Mouse (Mus musculus) MEL (cell line): ENCODE measurements around the gene Slc25a53. TPM values are rescaled to one million over a fixed set of nuclear protein-coding genes. Genes with fewer than 3 reads are reported as not detected.

Experiments used
- DNase-seq: peaks from one replicate; pipeline ENCODE4 v3.0.0; 2011; ENCODE audit warnings: low read depth, low spot score
- H3K27ac ChIP-seq: 2 replicates; pipeline ENCODE4 v1.5.1; 2012; ENCODE audit warnings: low read depth, mild to moderate bottlenecking, control low read depth, low read length, moderate library complexity; ENCODE audit not compliant: control insufficient read depth
- H3K27me3 ChIP-seq, 2 experiments: fragments of 150-350 bp in 1 of 2; sonication (generic) in 1 of 2; 2 replicates each; pipeline ENCODE4 v1.6.1; 2012; ENCODE audit warnings: low read length in 2 of 2, mild to moderate bottlenecking in 2 of 2, improper control_type of control experiment in 1 of 2, moderate library complexity in 1 of 2; ENCODE audit not compliant: insufficient read depth in 2 of 2, control insufficient read depth in 1 of 2
- H3K36me3 ChIP-seq, 2 experiments: 2 replicates each; pipeline ENCODE4 v1.6.1; 2012 to 2014; ENCODE audit warnings: low read length in 2 of 2, improper control_type of control experiment in 1 of 2, inconsistent platforms in 1 of 2, mild to moderate bottlenecking in 1 of 2; ENCODE audit not compliant: insufficient read depth in 2 of 2, control insufficient read depth in 1 of 2
- H3K4me1 ChIP-seq, 2 experiments: fragments of 150-350 bp in 1 of 2; sonication (generic) in 1 of 2; 2 replicates each; pipeline ENCODE4 v1.6.1; 2012; ENCODE audit warnings: low read length in 2 of 2, improper control_type of control experiment in 1 of 2, mild to moderate bottlenecking in 1 of 2; ENCODE audit not compliant: insufficient read depth in 2 of 2, control insufficient read depth in 1 of 2
- H3K4me3 ChIP-seq, 2 experiments: fragments of 150-350 bp in 1 of 2; sonication (generic) in 1 of 2; 2 replicates each; pipeline ENCODE4 v1.5.1; 2012; ENCODE audit warnings: low read depth in 2 of 2, low read length in 2 of 2, mild to moderate bottlenecking in 2 of 2, moderate library complexity in 2 of 2, control low read depth in 1 of 2, improper control_type of control experiment in 1 of 2; ENCODE audit not compliant: control insufficient read depth in 1 of 2, insufficient read depth in 1 of 2
- H3K79me2 ChIP-seq: 2 replicates; pipeline ENCODE4 v1.6.1; 2012; ENCODE audit warnings: mild to moderate bottlenecking, low read length, moderate library complexity; ENCODE audit not compliant: control insufficient read depth, poor library complexity, insufficient read depth
- H3K9ac ChIP-seq: 2 replicates; pipeline ENCODE4 v1.6.1; 2012; ENCODE audit warnings: low read depth, mild to moderate bottlenecking, control low read depth, low read length, moderate library complexity; ENCODE audit not compliant: control insufficient read depth, poor library complexity, severe bottlenecking
- H3K9me3 ChIP-seq: fragments of 150-350 bp; sonication (generic); replicated peaks from 2 replicates; pipeline ENCODE4 v1.6.1; 2012; ENCODE audit warnings: mild to moderate bottlenecking, low read length, improper control_type of control experiment, moderate library complexity; ENCODE audit not compliant: insufficient read depth
- CHD2 ChIP-seq: IDR thresholded peaks from 2 replicates; pipeline ENCODE4 v1.6.1; 2011; ENCODE audit warnings: low read length, improper control_type of control experiment
- CTCF ChIP-seq, 3 experiments: IDR thresholded peaks in 2 of 3; conservative IDR thresholded peaks in 1 of 3; 2 replicates each; pipeline ENCODE4 v1.5.1; 2011 to 2012; ENCODE audit warnings: low read length in 3 of 3, low read depth in 2 of 3, mild to moderate bottlenecking in 2 of 3, improper control_type of control experiment in 1 of 3, inconsistent platforms in 1 of 3, mixed read lengths in 1 of 3, moderate library complexity in 1 of 3; ENCODE audit not compliant: control insufficient read depth in 1 of 3, insufficient read depth in 1 of 3, poor library complexity in 1 of 3, severe bottlenecking in 1 of 3
- EP300 ChIP-seq, 2 experiments: IDR thresholded peaks; 2 replicates each; pipeline ENCODE4 v1.6.1; 2011; ENCODE audit warnings: improper control_type of control experiment in 2 of 2, low read length in 2 of 2, low read depth in 1 of 2, mild to moderate bottlenecking in 1 of 2
- ETS1 ChIP-seq: IDR thresholded peaks from 2 replicates; pipeline ENCODE4 v1.6.1; 2012; ENCODE audit warnings: low read depth, mild to moderate bottlenecking, inconsistent platforms, low read length, improper control_type of control experiment, moderate library complexity
- GABPA ChIP-seq: IDR thresholded peaks from 2 replicates; pipeline ENCODE4 v1.6.1; 2012; ENCODE audit warnings: low read depth, mild to moderate bottlenecking, inconsistent platforms, low read length, improper control_type of control experiment, moderate library complexity
- MAZ ChIP-seq: IDR thresholded peaks from 2 replicates; pipeline ENCODE4 v1.6.1; 2012; ENCODE audit warnings: low read depth, mild to moderate bottlenecking, inconsistent platforms, low read length, improper control_type of control experiment
- MYB ChIP-seq: IDR thresholded peaks from 2 replicates; pipeline ENCODE4 v1.6.1; 2011; ENCODE audit warnings: mild to moderate bottlenecking, low read depth, low read length, improper control_type of control experiment
- MYC ChIP-seq: IDR thresholded peaks from 2 replicates; pipeline ENCODE4 v1.6.1; 2011; ENCODE audit warnings: low read depth, mild to moderate bottlenecking, low read length, improper control_type of control experiment, moderate library complexity
- RAD21 ChIP-seq: IDR thresholded peaks from 2 replicates; pipeline ENCODE4 v1.6.1; 2011; ENCODE audit warnings: mild to moderate bottlenecking, low read depth, low read length, improper control_type of control experiment
- SMC3 ChIP-seq: IDR thresholded peaks from 2 replicates; pipeline ENCODE4 v1.6.1; 2011; ENCODE audit warnings: low read depth, low read length, improper control_type of control experiment
- TAL1 ChIP-seq: IDR thresholded peaks from 2 replicates; pipeline ENCODE4 v1.6.1; 2012; ENCODE audit warnings: mild to moderate bottlenecking, inconsistent platforms, low read length, moderate library complexity, mixed read lengths
- TCF12 ChIP-seq: IDR thresholded peaks from 2 replicates; pipeline ENCODE4 v1.6.1; 2014; ENCODE audit warnings: low read depth, mild to moderate bottlenecking, inconsistent platforms, low read length, improper control_type of control experiment, moderate library complexity
- USF1 ChIP-seq: IDR thresholded peaks from 2 replicates; pipeline ENCODE4 v1.6.1; 2014; ENCODE audit warnings: low read depth, mild to moderate bottlenecking, inconsistent platforms, low read length, improper control_type of control experiment, moderate library complexity
- ZC3H11A ChIP-seq: IDR thresholded peaks from 2 replicates; pipeline ENCODE4 v1.6.1; 2012; ENCODE audit warnings: low read depth, mild to moderate bottlenecking, inconsistent platforms, low read length, improper control_type of control experiment
- polyA plus RNA-seq, 2 experiments: library from polyadenylated mRNA; stranded (reverse) in 1 of 2; unstranded in 1 of 2; fragments of >175 nt in 1 of 2; fragments of >200 nt in 1 of 2; gene quantifications; 2 replicates each; pipeline versions ENCODE4 v1.2.1 to v1.2.4; 2012; ENCODE audit warnings: low replicate concordance in 2 of 2, low read depth in 1 of 2; ENCODE audit not compliant: insufficient read length in 2 of 2, insufficient read depth in 1 of 2, missing spikeins in 1 of 2
- total RNA-seq: library from RNA; depleted of rRNA; stranded (reverse); fragments of 300-350 nt; gene quantifications from 2 replicates; pipeline ENCODE4 v1.2.3, GENCODE M21; 2012

Gene Slc25a53
- total and polyA plus RNA-seq, 3 experiments, result 5.1 to 8.6 TPM; not detected in 1

- Histone ChIP-seq H3K4me3 (no peak overlapping the region), H3K4me1 (no peaks in the 10 kb centered on the region; a peak in 1 of 4 replicates), H3K36me3 (peaks cover 2 to 3% of the 10 kb centered on the region in 2 experiments; a peak in 3 of 4 replicates), H3K27me3 (no peaks in the 10 kb centered on the region), H3K27ac (no peak overlapping the region), H3K79me2 (no peaks in the 10 kb centered on the region), H3K9ac (no peak overlapping the region), H3K9me3 (no peaks in the 10 kb centered on the region)
- peak; percentile 87 for DNase-seq
- TF ChIP-seq GABPA (no peak), ZC3H11A (peak; percentile 49; the same call in 1 of the 2 replicates), CHD2 (no peak), SMC3 (peak; percentile 83), RAD21 (peak; percentile 69), CTCF (IDR thresholded peaks at IDR 0.05 in 2 of 3, conservative IDR thresholded peaks at IDR 0.05 in 1 of 3; ENCODE audit: control insufficient read depth in 1 of 3, insufficient read depth in 1 of 3, low read depth in 2 of 3, low read length in 3 of 3, poor library complexity in 1 of 3, severe bottlenecking in 1 of 3) (peak; percentile 46 to 87 (median 71))
Observed at GRCm38 (mm10) chrX:137015099-137015709, 22.9 kb downstream of the Slc25a53 start.

- peak; percentile 32 for DNase-seq
- Histone ChIP-seq H3K27me3 (no peaks in the 10 kb centered on the region), H3K9me3 (no peaks in the 10 kb centered on the region), H3K9ac (no peak overlapping the region), H3K4me3 (peak overlapping the region in 1 of 2 experiments; percentile 29; a peak in 1 of 4 replicates), H3K79me2 (no peaks in the 10 kb centered on the region), H3K27ac (no peak overlapping the region), H3K36me3 (peaks cover 0 to 20% of the 10 kb centered on the region in 2 experiments; a peak in 2 of 4 replicates), H3K4me1 (peaks cover 8 to 9% of the 10 kb centered on the region in 2 experiments; a peak in 3 of 4 replicates)
- TF ChIP-seq MAZ (no peak), ETS1 (peak; percentile 55), TAL1 (peak; percentile 51), MYC (no peak), MYB (no peak), EP300 (IDR thresholded peaks at IDR 0.05; ENCODE audit: low read depth in 1 of 2, low read length in 2 of 2) (peak; percentile 39 to 50), TCF12 (peak; percentile 65)
Observed at GRCm38 (mm10) chrX:136996256-136996655, 41.8 kb downstream of the Slc25a53 start.

DNA sequence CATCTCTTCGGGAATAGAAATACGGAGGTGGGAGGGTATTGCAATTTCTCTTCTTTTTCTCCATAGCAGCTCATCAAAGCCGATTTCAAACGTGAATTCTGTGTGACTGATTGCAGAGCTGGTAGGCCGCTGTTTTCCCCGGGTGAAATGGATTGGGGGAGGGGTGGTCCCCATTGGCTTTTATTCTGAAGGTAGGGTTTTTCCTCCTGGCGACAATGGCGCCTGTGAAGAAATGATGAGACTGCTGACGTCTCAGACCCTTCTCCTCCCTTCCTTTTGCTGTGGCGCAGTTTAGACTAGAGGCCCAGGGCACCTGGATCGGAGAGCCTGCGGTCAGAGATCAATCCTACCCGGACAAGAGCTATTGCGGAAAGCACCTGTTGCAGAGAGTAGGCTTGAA is 44.5 kb downstream of the Slc25a53 start:
- H3K9me3 ChIP-seq, result no peaks in the 10 kb centered on the region
- no peak for DNase-seq
- no peak overlapping the region for H3K9ac ChIP-seq
- H3K79me2 ChIP-seq, result no peaks in the 10 kb centered on the region
- peaks cover 8 to 9% of the 10 kb centered on the region in 2 experiments; a peak in 3 of 4 replicates for H3K4me1 ChIP-seq
- TF ChIP-seq USF1, result no peak
- TF ChIP-seq, all 39 proteins: peak for 0
- peaks cover 0 to 20% of the 10 kb centered on the region in 2 experiments; a peak in 2 of 4 replicates for H3K36me3 ChIP-seq
- H3K4me3 ChIP-seq, result no peak overlapping the region
- no peaks in the 10 kb centered on the region for H3K27me3 ChIP-seq
- H3K27ac ChIP-seq, result no peak overlapping the region
